Mouse (Mus musculus) natural killer cell, adult 2 months (primary cell): ENCODE data around the gene Ehd2.
A peak's percentile ranks its signal among the peaks of the same experiment; 100 is the strongest.
"Not testable (repeated sequence)": the region's sequence is repeated elsewhere in the genome, so short reads cannot be mapped to it uniquely, and the experiment has no call there.

Experiments
- DNase-seq, 2 experiments: peaks; one replicate each; pipeline ENCODE4 v3.0.0; 2022; ENCODE audit warnings: low spot score in 2 of 2

Ehd2 gene

GRCm38 (mm10) chr7:15945721-15946536 is 21.4 kb downstream of the Ehd2 start, which contains the start of gene Nop53:
Gene Nop53, minus strand, starts transcription at chr7:15946074.
- peak; percentile 93 to 95 for DNase-seq

- DNase-seq, result no peak
Measured at GRCm38 (mm10) chr7:15945211-15945610, 22.2 kb downstream of the Ehd2 start.

GRCm38 (mm10) chr7:15944311-15944710 is 23.1 kb downstream of the Ehd2 start:
- DNase-seq, result no peak

- DNase-seq, result no peak
Measured at GRCm38 (mm10) chr7:15938621-15939020, 28.7 kb downstream of the Ehd2 start.

- no peak for DNase-seq
Measured at GRCm38 (mm10) chr7:15937491-15937890, 29.9 kb downstream of the Ehd2 start.

- DNase-seq, result no peak
Measured at GRCm38 (mm10) chr7:15933437-15934359, 33.7 kb downstream of the Ehd2 start.

GRCm38 (mm10) chr7:15931635-15932034 is 35.7 kb downstream of the Ehd2 start:
- no peak for DNase-seq

- DNase-seq, result no peak
Measured at GRCm38 (mm10) chr7:15930543-15930942, 36.8 kb downstream of the Ehd2 start.

- peak; percentile 48 to 63 for DNase-seq
Measured at GRCm38 (mm10) chr7:15929910-15930309, 37.5 kb downstream of the Ehd2 start.

GRCm38 (mm10) chr7:15922220-15922773 is 45.1 kb downstream of the Ehd2 start, which contains the start of gene Selenow:
Gene Selenow, minus strand, starts transcription at chr7:15922402.
- DNase-seq, result peak; percentile 87 to 92

- DNase-seq, result peak; percentile 34 to 47
Measured at GRCm38 (mm10) chr7:15921796-15922195, 45.6 kb downstream of the Ehd2 start.

- DNase-seq, result no peak
Measured at GRCm38 (mm10) chr7:15920645-15921190, 46.6 kb downstream of the Ehd2 start.

- no peak for DNase-seq
Measured at GRCm38 (mm10) chr7:15919947-15920346, 47.4 kb downstream of the Ehd2 start.

GRCm38 (mm10) chr7:15918371-15918770 is 49.0 kb downstream of the Ehd2 start:
- no peak for DNase-seq

- no peak for DNase-seq
Measured at GRCm38 (mm10) chr7:15916996-15917395, 50.4 kb downstream of the Ehd2 start.

- no peak for DNase-seq
Measured at GRCm38 (mm10) chr7:15916134-15916723, 51.1 kb downstream of the Ehd2 start.

GRCm38 (mm10) chr7:15915695-15916094 is 51.7 kb downstream of the Ehd2 start:
- not testable (repeated sequence) for DNase-seq

- no peak for DNase-seq
Measured at GRCm38 (mm10) chr7:15914751-15915150, 52.6 kb downstream of the Ehd2 start.

- peak; percentile 22 to 51 for DNase-seq
Measured at GRCm38 (mm10) chr7:15914252-15914651, 53.1 kb downstream of the Ehd2 start.

- peak; percentile 44 to 69 for DNase-seq
Measured at GRCm38 (mm10) chr7:15912183-15912582, 55.2 kb downstream of the Ehd2 start.

- DNase-seq, result no peak
Measured at GRCm38 (mm10) chr7:15910521-15910920, 56.8 kb downstream of the Ehd2 start.
